Mouse (Mus musculus): Measurements from ENCODE around the gene Slc23a3.

Slc23a3 gene

GRCm38 (mm10) chr1:75133421-75134207, at the start of gene Slc23a3:
Gene Slc23a3 (minus strand): TSS chr1:75133890.
- DNase-seq (ENCODE audit: low read depth, low spot score) = no peak

- DNase-seq (ENCODE audit: low read depth, low spot score) = peak; percentile 26
Observed at GRCm38 (mm10) chr1:75182160-75182559, 48.5 kb upstream of the Slc23a3 start.

GRCm38 (mm10) chr1:75181377-75181870, 47.7 kb upstream of the Slc23a3 start:
- DNase-seq (ENCODE audit: low read depth, low spot score) = no peak

- no peak for DNase-seq (ENCODE audit: low read depth, low spot score)
Observed at GRCm38 (mm10) chr1:75180741-75181140, 47.1 kb upstream of the Slc23a3 start.

- DNase-seq (ENCODE audit: low read depth, low spot score) = peak; percentile 95
Observed at GRCm38 (mm10) chr1:75180105-75180590, 46.5 kb upstream of the Slc23a3 start, which contains the start of gene Abcb6. Gene Abcb6 (minus strand): TSS chr1:75180392.

DNA sequence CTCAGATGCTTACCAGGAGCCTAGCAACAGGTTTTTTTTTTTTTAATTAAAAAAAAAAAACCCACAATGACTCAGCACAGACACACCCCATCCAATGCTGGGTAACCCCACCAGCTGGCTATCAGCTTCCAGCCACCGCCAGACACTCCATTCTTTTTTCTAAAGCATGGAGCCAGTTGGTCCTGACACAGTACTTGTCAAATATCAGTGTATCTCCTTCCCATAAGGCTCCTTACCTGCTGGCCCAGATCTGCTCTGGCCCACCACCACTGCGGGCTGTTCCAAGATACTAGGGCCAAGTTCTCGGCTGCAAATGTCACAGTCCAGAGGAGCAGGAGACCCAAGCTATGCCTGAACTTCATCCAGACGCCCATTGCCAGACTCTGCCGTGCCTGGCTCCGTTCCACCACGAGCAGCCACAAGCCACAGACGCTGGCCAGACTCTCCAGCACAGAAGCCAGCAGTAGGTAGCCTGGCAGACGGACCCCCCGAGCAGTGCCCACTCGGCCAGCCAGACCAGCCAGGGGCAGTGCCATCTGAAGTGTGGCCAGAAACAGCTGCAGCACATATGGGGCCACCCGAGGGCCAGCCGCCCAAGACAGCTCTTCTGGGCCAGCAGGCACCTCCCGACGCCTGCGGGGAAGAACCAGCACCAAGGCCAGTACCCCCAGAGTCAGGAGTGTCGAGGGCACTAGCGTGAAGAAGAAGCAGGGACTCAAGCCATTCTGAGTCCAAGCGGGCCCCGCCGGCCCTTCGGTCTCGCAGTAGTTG, 45.8 kb upstream of the Slc23a3 start:
- DNase-seq (ENCODE audit: low read depth, low spot score) = peak; percentile 55

- DNase-seq (ENCODE audit: low read depth, low spot score) = peak; percentile 97
Observed at GRCm38 (mm10) chr1:75168472-75169464, 35.1 kb upstream of the Slc23a3 start, which contains the start of gene Zfand2b. Gene Zfand2b (plus strand): TSS chr1:75168646.

GRCm38 (mm10) chr1:75168093-75168471, 34.4 kb upstream of the Slc23a3 start:
- DNase-seq (ENCODE audit: low read depth, low spot score) = no peak

GRCm38 (mm10) chr1:75160256-75160617, 26.5 kb upstream of the Slc23a3 start:
- DNase-seq (ENCODE audit: low read depth, low spot score) = no peak

DNA sequence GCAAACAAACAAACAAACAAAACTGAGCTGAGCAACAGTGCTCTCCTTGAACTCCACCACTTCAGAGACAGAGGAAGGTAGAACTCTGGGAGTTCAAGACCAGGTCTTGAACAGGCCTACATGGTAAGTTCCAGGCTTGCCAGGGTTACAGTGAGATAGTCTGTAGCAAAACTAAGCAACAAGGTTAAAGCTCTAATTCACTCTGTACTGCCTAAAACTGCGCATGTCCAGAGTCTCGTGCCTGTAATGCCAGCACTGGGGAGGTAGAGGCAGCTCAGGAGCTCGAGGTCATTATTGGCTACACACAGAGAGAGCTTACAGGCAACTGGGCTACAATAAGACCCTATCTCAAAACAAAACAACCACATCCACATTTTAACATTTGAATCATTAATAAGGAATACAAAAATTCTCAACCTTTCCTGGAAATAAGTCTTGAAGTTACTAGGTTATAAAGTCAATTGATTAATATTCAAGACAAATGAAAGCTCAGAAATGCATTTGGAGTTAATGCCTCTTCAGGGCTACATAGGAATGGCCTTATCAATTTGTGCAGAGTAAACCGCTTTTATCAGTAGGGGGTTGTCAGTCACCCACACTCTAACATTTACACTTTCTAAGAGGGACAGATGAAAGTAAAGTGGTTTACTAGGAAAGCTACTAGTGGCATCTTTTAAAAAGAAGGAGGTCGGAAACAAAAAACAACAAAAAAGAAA, 26.0 kb upstream of the Slc23a3 start:
- no peak for DNase-seq (ENCODE audit: low read depth, low spot score)

DNA sequence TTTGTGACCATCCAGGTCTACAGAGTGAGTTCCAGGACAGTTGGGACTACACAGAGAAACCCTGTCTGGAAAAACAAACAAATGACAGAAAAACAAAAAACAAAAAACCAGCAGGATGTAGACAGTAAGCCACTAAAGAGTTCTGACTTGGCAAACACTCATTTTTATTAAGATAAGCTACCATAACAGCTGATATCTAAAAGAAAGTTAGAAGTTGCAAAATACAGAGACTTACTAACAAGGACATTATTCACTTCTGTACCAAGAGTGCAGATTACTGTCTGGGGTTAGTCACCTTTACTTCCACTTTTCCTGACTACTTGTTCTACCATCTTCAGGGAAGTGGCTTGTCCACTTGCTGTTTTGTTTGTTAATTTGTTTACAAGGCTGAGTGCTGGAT, 25.3 kb upstream of the Slc23a3 start:
- no peak for DNase-seq (ENCODE audit: low read depth, low spot score)

GRCm38 (mm10) chr1:75155837-75156236, 22.1 kb upstream of the Slc23a3 start:
- no peak for DNase-seq (ENCODE audit: low read depth, low spot score)

DNA sequence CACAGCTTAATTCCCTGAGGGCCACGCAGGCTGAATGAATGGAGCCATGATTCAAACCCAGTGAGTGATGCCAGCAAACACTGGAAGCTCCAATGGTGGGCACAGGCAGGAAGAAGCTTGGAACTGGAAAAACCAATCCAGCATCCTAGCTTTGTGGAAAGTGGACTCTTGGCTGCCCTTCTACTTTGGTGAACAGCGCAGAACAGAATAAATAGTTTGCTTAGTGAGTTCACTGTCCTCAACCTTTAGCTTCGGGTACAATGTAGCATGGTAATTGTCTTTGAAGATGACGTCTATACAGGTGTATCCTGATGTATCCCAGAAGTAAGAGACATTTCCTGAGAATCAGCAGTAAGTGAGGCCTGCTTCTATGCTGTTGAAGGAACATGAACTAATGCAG, 15.0 kb upstream of the Slc23a3 start:
- no peak for DNase-seq (ENCODE audit: low read depth, low spot score)

DNA sequence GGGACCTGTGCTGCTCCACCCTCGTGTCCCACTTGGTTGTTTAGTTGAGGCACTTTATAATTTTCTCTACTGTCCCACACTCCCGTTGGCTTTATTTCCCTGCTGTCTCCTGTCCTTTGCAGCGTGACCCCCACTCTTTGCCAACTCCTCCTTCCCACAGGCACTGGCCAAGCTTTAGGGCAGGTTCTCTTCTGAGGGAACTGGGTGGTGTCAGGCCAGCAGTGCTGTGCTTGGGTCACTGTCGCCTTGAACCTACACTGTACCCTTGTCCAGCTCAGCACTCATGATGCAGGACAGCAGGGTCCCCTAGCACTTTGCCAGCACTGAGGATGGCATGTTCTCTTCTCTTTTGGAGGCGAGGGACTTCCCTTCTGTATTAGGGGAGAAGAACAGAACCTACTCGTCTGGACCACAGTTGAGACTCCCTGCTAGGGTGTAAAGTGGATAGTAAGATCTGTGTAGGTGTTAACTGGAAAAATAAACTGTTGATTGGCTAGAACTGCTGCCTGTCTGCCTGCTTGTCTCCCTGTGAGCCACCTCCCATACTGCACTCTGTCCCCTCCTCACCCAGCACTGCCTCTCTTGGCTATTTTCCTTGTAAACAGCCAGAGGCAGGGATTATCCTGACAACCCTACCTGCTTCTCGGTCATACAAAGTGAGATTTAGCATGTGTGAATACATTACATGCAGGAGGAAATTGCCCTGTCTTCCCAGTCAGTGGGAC, 13.9 kb upstream of the Slc23a3 start:
- DNase-seq (ENCODE audit: low read depth, low spot score) = no peak

DNA sequence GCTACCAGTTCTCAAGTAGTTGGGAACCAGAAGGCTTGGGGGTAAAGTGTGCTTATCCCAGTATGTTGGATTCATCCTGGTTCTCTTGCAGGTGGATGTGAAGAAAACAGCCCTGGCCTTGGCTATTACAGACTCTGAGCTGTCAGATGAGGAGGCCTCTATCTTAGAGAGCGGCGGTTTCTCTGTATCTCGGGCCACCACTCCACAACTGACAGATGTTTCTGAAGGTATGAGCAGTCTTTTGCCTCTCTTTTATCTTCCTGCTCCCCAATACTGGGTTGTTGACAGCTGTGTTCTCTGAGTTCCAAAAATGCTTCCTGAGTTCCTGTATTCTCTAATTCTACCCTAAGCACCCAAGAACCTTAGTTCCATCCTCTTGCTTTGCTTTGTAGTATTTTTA, 11.9 kb upstream of the Slc23a3 start:
- no peak for DNase-seq (ENCODE audit: low read depth, low spot score)

DNA sequence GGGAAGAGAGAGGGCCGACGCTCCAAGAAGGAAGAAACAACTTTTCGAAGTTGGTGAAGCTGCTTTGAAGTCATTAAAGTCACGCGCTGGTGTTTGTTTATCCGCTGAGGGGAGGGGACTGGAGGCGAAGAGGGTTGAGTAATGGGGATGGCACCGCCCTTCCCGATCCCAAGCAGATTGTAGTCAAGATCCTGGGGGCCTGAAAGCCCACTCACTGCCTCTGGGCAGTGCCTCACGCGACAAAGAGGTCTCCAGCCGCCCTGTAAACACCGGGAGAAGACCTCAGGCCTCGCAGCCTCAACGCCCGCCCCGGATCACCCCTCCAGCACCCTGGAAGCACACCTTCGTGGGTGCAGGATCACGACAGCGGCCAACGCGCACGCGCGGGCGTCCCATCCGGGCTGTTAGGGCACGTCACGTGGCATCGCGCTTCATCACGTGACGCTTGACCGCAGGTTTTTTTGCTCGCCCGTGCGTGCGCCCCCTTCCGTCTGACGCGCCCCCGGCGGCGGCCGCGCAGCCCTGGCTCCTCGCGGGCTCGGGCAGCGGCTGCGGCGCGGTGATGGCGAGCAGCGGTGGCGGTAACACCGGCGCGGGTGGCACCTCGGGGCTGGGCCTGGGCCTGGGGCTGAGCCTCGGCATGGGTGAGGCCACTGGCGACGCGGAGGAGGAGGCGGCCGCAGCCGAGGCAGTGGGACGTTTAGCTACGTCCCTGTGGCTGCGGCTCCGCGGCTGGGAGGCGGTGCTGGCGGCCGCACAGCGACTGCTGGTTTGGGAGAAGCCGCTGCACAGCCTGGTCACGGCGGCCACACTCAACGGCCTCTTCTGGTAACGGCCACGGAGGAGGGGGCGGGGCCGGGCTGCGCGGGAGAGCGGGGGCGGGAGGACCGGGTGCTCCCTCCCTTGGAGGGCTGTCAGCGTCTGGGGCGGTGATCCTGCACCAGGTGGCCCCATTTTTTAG, 8.9 kb upstream of the Slc23a3 start, which contains the start of the genes Cnppd1 and Retreg2:
TSS of gene Cnppd1 (minus strand) at position 411 of the 961 bp plus-strand sequence.
TSS of gene Retreg2 (plus strand) at position 478 of the 961 bp plus-strand sequence.
- peak; percentile 98 for DNase-seq (ENCODE audit: low read depth, low spot score)

GRCm38 (mm10) chr1:75141486-75142190, 7.9 kb upstream of the Slc23a3 start:
- DNase-seq (ENCODE audit: low read depth, low spot score) = peak; percentile 79

Data from A20 (cell line).